10 mouse cellular contexts compared by ENCODE assay signal in genomic region chr2:71192195-71192807, GRCm38 (mm10). TPM values are rescaled to one million over a fixed set of nuclear protein-coding genes. Genes with fewer than 3 reads are reported as not detected.
A peak's percentile ranks its signal among the peaks of the same experiment; 100 is the strongest.
DNase-seq lines count a peak whose midpoint lies in the region; ATAC-seq and TF ChIP-seq lines count a peak whose summit lies in the region.
"Had no signal": no experiment of that assay in that cellular context is flagged by ENCODE, and none has a peak within 500 bp of the region (broad histone marks: within the 10 kb centered on the region; RNA-seq: fewer than 3 reads in every experiment).

No protein-coding gene starts in this region.

- peaks cover 34% of the 10 kb centered on the region for H3K27me3 ChIP-seq in liver, embryonic 12.5 days (replicated peaks)
- H3K27me3 ChIP-seq in liver, embryonic 11.5 days (replicated peaks; ENCODE audit: control insufficient read depth, insufficient read depth, low read length) = peaks cover 4% of the 10 kb centered on the region; the same call in 1 of the 2 replicates
- H3K27me3 ChIP-seq in hindbrain, embryonic 15.5 days = no peaks in the 10 kb centered on the region
- H3K27me3 ChIP-seq: intestine, embryonic 15.5 days had no signal

- H3K4me3 ChIP-seq in liver, embryonic 12.5 days = no peak overlapping the region
- no peak overlapping the region for H3K4me3 ChIP-seq in liver, embryonic 11.5 days (ENCODE audit: low read depth, low read length)
- H3K4me3 ChIP-seq in hindbrain, embryonic 15.5 days = peak overlapping the region; percentile 18
- 0 out of 2 replicates have a peak overlapping the region, but pooled peaks have one; percentile 6 for H3K4me3 ChIP-seq in olfactory bulb, adult 2 months (ENCODE audit: insufficient read depth, low read depth, low read length)
- H3K4me3 ChIP-seq: intestine, embryonic 15.5 days had no signal

- no peaks in the 10 kb centered on the region for H3K36me3 ChIP-seq in liver, embryonic 12.5 days
- no peaks in the 10 kb centered on the region for H3K36me3 ChIP-seq in liver, embryonic 11.5 days (ENCODE audit: control insufficient read depth, insufficient read depth, low read length)
- H3K36me3 ChIP-seq in hindbrain, embryonic 15.5 days = no peaks in the 10 kb centered on the region
- H3K36me3 ChIP-seq: intestine, embryonic 15.5 days had no signal

- ATAC-seq in liver, embryonic 12.5 days = no peak
- no peak for ATAC-seq in liver, embryonic 11.5 days (replicated peaks; ENCODE audit: low FRiP score)
- no peak for ATAC-seq in hindbrain, embryonic 15.5 days (ENCODE audit: low FRiP score, low read depth)
- ATAC-seq in activated CD4-positive, CD25-positive, alpha-beta regulatory T cell, adult 4 months = no peak
- ATAC-seq: intestine, embryonic 15.5 days had no signal

- peak overlapping the region; percentile 20 for H3K4me2 ChIP-seq in liver, embryonic 12.5 days
- H3K4me2 ChIP-seq in liver, embryonic 11.5 days = no peak overlapping the region
- peak overlapping the region; percentile 50 for H3K4me2 ChIP-seq in hindbrain, embryonic 15.5 days
- H3K4me2 ChIP-seq: intestine, embryonic 15.5 days had no signal

- no peak overlapping the region for H3K9ac ChIP-seq in liver, embryonic 12.5 days
- no peak overlapping the region for H3K9ac ChIP-seq in liver, embryonic 11.5 days (ENCODE audit: low read depth, low read length)
- no peak overlapping the region; the same call in 1 of the 2 replicates for H3K9ac ChIP-seq in hindbrain, embryonic 15.5 days
- H3K9ac ChIP-seq: intestine, embryonic 15.5 days had no signal

- no peaks in the 10 kb centered on the region for H3K9me3 ChIP-seq in liver, embryonic 12.5 days (replicated peaks)
- H3K9me3 ChIP-seq in liver, embryonic 11.5 days (ENCODE audit: control insufficient read depth, low read length) = no peaks in the 10 kb centered on the region
- H3K9me3 ChIP-seq in hindbrain, embryonic 15.5 days = no peaks in the 10 kb centered on the region
- H3K9me3 ChIP-seq: intestine, embryonic 15.5 days had no signal

- peak; percentile 6 for DNase-seq in embryo, embryonic 9.5 days (ENCODE audit: extremely low spot score)
- DNase-seq in embryo, embryonic 10.5 days (ENCODE audit: low spot score) = no peak
- no peak for DNase-seq in liver, embryonic 11.5 days (ENCODE audit: low spot score)
- no peak for DNase-seq in yolk sac, embryonic 10.5 days (ENCODE audit: low spot score)
- DNase-seq: right cerebral cortex, postnatal 4 days had no signal

- 50% methylated on average over 17 of the region's 17 CpGs for WGBS in liver, embryonic 12.5 days (ENCODE audit: insufficient replicate concordance)
- WGBS in liver, embryonic 11.5 days = 62% methylated on average over 17 of the region's 17 CpGs
- WGBS in hindbrain, embryonic 15.5 days = 40% methylated on average over 17 of the region's 17 CpGs
- WGBS in olfactory bulb, adult 2 months = 34% methylated on average over 17 of the region's 17 CpGs

- peaks cover 23% of the 10 kb centered on the region for H3K4me1 ChIP-seq in liver, embryonic 12.5 days
- no peaks in the 10 kb centered on the region for H3K4me1 ChIP-seq in liver, embryonic 11.5 days (replicated peaks; ENCODE audit: control insufficient read depth, insufficient read depth, low read length)
- peaks cover 28% of the 10 kb centered on the region for H3K4me1 ChIP-seq in hindbrain, embryonic 15.5 days (replicated peaks)
- H3K4me1 ChIP-seq in olfactory bulb, adult 2 months (ENCODE audit: control insufficient read depth, insufficient read depth, low read length) = peaks cover 5% of the 10 kb centered on the region

- H3K27ac ChIP-seq in liver, embryonic 12.5 days = no peak overlapping the region
- no peak overlapping the region for H3K27ac ChIP-seq in liver, embryonic 11.5 days (ENCODE audit: low read depth, low read length)
- H3K27ac ChIP-seq in hindbrain, embryonic 15.5 days (replicated peaks) = peak overlapping the region; percentile 41
- no peak overlapping the region for H3K27ac ChIP-seq in olfactory bulb, adult 2 months (ENCODE audit: insufficient read depth, low read depth, low read length)
- H3K27ac ChIP-seq: intestine, embryonic 15.5 days had no signal

- no peak for TF ChIP-seq POLR2A in olfactory bulb, adult 2 months (IDR thresholded peaks at IDR 0.05; ENCODE audit: insufficient read depth, low read depth, low read length)

- no peak for TF ChIP-seq CTCF in olfactory bulb, adult 2 months (IDR thresholded peaks at IDR 0.05; ENCODE audit: insufficient read depth, low read depth, low read length)

RNA-seq across cellular contexts. Expression of gene Dync1i2, which starts 19.2 kb away (rescaled TPM):
- 42.0 and 43.0 TPM in 2 replicates for polyA plus RNA-seq in liver, embryonic 12.5 days (2016; fragmentation: Nextera tagmentation; extraction: Ambion mirVana)
- 78.5 and 82.2 TPM in 2 replicates for polyA plus RNA-seq in liver, embryonic 11.5 days (2014; fragmentation: Nextera tagmentation; extraction: Ambion mirVana)
- polyA plus RNA-seq in hindbrain, embryonic 15.5 days (2015; fragmentation: Nextera tagmentation; extraction: Ambion mirVana) = 159 and 166 TPM in 2 replicates
- polyA plus RNA-seq in olfactory bulb, adult 2 months (2012; ENCODE audit: insufficient read depth, insufficient read length, low replicate concordance, missing spikeins) = 263 TPM in 1 of 2 replicates, not detected in the other
- 10 to 100 TPM; 85.6 to 89.5 TPM for polyA plus RNA-seq in activated CD4-positive, CD25-positive, alpha-beta regulatory T cell, adult 4 months (2017; shearing (Covaris generic))

Comparison
In these comparisons a context has a peak if more than half of its experiments do, and no peak if none do; other contexts are left out.
1. H3K4me3 ChIP-seq: peak in hindbrain, embryonic 15.5 days (single experiment) and olfactory bulb, adult 2 months (single experiment); none in liver, embryonic 12.5 days (single experiment) and liver, embryonic 11.5 days (single experiment).